Mouse (Mus musculus) testis, adult 2 months (tissue): ENCODE data around the gene Ccdc33.
A peak's percentile ranks its signal among the peaks of the same experiment; 100 is the strongest.

Experiments used
- CTCF ChIP-seq: fragments of 200-500 bp; IDR thresholded peaks from 2 replicates; pipeline ENCODE4 v1.5.1; 2012; ENCODE audit warnings: low read depth, mild to moderate bottlenecking, inconsistent platforms, low read length, moderate library complexity; ENCODE audit not compliant: control insufficient read depth, insufficient read depth, insufficient replicate concordance
- POLR2A ChIP-seq: fragments of 200-500 bp; IDR thresholded peaks from 2 replicates; pipeline ENCODE4 v1.6.1; 2012; ENCODE audit warnings: low read depth, mild to moderate bottlenecking, inconsistent platforms, low read length, moderate library complexity; ENCODE audit not compliant: control insufficient read depth

DNA sequence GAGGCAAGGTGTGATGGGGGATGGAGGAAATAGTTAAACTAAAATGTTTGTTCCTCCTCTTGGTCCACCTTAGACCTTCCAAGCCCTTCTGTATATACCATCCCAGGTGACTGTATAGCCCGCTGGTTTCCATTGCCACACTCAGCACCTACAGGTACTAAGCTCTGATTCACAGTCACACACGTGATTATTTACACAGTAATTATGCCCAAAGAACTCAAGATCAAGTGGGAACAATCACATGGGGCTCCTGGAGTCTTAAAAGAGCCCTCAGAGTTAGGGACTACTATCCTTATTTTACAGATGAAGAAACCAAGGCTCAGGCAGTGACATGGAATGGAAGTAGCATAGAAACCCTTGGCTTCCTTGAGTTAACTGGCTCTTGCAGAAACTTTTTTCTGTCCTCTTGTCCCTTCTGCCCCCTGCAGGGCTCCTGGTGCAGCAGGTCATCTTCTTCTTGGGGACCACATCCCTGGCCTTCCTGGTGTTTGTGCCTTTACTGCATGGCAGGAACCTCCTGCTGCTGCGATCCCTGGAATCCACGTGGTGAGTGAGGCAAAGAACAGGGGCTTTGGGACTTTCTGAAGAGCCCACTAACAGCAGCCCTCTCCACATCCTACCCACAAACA is 32.2 kb upstream of the Ccdc33 start:
- TF ChIP-seq CTCF: peak; percentile 5; the same call in 1 of the 2 replicates
- TF ChIP-seq POLR2A: no peak
